Mouse (Mus musculus) mature B cell (primary cell): ENCODE measurements around the gene Ecsit.

ENCODE experiments used
- in situ Hi-C: fragments of 300-500 bp; cut with MboI; formaldehyde crosslinking; loops from 2 replicates; pipeline ENCODE4 v1.14.3; 2019

Gene Ecsit

DNA sequence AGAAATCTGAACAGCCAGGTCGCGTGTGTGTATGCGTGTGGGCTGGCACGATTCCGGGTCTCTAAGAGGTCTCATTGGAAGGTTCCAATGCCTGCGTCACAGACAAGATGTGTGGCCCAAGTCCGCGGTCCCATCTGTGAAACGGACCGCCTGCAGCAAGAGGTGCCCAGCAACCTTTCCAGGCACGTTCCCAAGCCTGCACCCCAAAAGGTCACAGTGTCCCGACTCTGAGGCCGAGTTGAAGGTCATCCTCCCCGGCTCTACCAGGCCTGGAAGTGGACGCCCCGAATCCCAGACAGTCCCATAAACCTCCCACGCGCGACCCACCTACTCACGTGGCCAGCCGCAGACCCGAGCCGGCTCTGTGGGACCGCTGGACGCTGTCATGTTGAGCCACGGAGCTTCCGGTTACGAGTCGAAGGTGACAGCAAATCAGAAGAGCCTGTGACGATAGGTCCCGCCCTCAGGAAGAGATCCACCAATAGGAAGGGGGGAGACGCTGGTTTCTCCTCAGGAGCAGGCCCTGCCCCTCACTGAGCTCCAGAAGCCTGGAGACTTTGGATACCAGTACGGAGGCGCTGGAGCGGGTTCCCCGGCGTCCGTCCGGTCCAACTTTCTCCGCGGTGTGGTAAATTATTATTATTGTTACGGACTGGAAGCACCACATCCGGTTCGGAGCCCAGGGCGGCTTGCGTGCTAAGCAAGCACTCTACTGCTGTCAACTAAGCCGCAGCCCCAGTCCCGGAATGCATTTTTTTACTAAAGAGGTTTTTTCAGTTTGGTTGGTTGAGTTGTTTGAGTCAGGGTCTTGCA is at the start of gene Ecsit:
Ecsit (minus strand) TSS at position 417 of the 813 bp plus-strand sequence.
- in situ Hi-C loops = no loop called here

DNA sequence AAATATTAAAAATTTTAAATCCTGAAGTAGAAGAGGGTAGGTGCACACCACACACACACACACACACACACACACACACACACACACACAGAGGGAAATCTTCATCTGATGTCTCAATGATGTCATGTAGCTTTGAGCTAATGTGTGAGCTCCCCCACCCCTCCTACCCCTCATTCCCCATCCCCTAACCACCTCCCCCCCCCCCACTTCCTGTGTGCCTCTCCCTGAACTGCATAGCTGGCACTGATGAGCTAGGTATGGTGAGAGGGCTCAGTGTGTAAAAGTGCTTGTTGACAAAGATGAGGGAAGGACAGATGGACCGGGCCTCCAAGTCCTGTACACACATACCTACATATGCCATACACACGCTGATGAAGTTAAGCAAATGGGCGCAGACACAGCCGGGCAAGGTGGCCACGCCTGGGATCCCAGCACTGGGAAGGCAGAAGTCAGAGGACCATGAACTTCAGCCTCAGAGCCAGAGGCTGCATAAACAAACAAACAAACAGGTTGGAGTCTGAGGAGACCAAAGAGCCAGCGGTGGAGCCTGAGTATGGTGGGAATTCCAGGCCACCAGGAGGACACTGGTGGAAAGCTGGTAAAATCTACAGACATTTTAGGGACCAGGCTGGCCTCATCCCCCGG is 49.1 kb upstream of the Ecsit start:
- in situ Hi-C loops = no loop called here

DNA sequence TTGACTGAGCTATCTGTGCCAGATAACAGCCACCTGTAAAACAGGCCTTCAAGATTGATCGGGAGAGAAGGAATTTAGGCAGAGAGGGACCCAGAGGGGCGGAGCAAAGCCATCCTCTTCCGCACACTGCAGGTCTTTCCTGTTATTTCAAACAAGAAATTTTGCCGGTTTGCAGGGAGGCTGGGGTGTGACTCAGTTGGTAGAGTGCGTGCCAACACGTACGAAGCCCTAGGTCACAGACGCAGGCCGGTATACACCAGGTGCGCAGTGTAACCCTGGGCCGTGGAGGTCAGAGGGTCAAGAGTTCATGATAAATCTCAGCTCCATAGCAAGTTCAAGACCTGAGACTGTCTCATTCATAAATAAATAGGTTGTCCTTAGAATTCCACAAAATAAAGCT is 47.0 kb upstream of the Ecsit start:
- in situ Hi-C loops = no loop called here

DNA sequence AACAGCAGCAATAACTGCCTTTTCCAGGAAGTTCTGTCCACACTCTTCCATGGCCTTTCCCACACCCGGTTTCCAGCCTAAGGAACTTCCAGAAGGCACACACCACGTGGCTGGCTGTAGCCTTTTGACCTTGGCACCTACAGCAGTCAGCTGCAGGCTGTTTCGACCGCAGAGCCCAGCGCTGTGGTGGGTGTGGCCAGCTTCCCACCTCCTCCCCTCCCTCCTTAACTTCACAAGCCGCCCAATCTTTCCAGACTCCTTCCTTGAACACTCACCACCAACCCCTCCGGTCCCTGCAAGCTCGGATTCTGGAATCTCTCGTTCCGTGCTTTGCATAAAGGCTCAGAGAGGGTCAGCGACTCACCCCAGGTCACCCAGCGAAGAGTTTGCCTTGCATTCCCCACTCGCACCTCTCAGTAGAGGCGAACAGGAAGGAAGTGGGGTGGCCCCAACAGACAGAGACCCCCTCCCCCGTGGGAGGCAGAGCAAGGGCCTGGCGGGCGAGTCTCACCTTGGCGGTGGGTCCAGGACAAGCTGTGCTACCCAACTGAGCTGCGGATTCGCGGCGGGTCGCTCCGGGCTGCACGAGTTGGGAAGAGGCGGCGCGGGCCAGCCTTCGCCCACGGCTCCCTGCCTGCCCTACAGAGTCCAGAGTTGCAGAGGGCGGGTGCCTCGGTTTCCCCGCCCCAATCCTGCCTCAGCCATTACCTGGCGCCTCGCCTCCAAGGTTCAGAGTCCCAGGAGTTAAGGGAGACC is 46.2 kb upstream of the Ecsit start:
- in situ Hi-C loops = no loop called here

DNA sequence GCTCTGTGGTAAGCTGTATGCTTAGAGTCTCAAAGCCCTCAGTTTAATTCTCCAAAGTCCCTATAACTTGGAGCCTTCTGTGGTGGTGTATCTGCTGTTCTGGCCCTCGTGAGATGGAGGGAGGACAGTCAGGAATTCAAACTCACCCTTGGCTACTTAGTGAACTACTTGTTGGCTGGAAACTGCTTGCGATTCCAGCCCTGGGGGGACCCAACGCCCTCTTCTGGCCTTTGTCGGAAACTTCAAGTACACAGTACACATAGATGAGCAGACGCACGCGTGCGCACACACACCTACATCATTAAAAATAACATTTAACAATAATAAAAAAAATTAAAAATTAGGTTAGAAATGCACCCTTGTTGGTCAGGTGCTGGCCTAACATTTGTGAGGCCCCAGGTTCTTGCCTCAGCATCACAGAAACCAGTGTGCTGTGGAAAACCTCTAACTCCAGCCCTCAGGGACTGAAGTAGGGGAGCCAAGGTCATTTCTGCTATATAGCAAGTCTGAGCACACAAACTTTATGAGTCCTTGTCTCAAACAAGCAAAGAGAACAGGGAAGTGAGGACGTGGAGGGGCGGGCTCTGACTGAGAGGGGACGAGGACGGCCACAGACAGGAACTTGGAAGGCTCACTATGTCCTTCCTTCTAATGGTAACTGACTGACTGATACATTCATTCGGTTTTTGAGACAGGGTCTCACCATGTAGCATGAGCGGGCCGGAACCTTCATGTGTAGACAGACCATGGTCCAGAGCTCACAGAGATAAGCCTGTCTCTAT is 40.2 kb upstream of the Ecsit start:
- in situ Hi-C loops = no loop called here

DNA sequence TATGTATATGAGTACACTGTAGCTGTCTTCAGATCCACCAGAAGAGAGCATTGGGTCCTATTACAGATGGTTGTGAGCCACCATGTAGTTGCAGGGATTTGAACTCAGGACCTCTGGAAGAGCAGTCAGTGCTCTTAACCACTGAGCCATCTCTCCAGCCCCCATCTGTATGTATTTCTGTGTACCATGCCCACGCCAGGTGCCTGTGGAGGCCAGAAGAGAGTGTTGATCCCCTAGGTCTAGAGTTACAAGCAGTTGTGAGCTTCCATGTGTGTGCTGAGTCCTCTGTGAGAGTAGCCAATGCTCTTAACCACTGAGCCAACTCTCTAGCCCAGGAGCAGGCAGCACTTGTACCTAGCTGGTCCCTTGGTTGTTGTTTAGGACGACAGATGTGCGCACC is 38.9 kb upstream of the Ecsit start:
- in situ Hi-C loops = no loop called here

DNA sequence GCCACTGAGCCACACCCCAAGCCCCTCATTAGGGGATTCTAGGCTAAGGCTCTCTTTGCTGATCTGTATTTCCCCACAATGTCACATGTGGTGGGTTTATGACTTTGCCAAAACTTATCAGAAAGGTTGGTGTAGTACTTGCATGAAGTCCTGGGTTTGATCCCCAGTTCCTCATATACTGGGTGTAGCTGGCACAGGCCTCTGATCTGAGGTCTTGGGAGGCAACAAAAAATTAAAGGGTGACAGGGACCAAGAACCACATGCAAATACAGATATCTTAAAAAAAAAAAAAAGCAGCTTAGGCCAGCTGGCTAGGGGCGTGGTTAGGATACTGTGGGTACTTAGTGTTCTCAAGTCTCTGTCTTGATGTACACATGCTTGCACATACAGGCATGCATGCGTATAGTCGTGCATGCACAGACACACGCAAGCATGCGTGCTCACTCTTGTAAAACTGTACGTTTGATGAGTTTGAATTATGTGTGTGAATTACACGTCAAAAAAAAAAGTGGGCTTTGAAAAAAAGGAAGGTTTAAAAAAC is 37.9 kb upstream of the Ecsit start:
- in situ Hi-C loops = no loop called here

DNA sequence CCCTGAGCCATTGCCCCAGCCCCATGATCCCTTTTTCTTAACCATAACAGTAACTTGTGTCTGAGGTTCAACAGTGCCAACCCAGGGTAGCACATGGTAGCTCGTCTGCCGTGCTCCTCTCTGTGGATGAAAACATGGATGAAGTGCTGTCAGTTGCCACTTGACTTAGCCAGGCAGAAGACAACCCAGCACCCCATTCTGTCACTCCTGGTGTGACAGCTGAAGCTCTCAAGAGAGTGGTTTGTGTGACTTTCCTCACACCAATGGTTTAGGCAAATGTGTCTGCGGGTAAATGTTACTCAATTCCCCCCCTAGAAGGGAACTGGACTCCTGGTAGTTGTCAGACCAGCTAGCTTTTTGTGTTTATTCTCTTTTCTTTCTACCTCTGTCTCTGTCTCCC is 36.8 kb upstream of the Ecsit start:
- in situ Hi-C loops = no loop called here

DNA sequence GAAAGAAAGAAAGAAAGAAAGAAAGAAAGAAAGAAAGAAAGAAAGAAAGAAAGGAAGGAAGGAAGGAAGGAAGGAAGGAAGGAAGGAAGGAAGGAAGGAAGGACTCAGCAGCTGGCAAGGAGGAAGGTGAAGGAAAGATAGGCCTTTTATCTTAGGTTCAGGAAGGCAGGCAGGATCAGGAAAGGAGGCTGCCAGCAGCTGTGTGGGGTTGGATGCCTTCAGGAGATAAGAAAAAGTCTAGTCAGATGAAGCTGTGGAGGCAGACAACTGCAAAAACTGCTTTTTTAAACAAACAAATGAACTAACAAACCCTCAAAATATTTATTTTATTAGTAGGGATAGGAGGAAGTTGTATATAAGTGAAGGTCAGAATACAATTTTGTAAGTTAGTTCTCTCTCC is 36.3 kb upstream of the Ecsit start:
- in situ Hi-C loops = no loop called here

DNA sequence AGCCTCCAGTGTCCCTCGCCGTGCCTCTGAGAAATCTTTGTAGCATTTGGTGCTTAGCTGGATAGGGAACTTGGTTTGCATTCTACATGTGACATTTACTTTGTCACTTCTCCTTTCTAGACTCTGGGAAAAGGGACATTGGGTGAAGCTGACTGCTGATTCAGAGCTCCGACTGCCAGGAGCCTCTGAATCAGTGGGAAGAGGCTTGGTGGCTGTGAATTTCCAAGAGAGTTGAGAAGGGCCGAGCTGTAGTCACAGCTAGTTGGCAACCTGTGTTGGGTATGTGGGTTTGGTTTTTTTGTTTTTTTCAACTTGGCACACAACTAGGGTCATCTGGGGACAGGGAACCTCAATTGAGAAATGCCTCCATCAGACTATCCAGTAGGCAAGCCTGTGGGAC is 34.3 kb upstream of the Ecsit start:
- in situ Hi-C loops = no loop called here

DNA sequence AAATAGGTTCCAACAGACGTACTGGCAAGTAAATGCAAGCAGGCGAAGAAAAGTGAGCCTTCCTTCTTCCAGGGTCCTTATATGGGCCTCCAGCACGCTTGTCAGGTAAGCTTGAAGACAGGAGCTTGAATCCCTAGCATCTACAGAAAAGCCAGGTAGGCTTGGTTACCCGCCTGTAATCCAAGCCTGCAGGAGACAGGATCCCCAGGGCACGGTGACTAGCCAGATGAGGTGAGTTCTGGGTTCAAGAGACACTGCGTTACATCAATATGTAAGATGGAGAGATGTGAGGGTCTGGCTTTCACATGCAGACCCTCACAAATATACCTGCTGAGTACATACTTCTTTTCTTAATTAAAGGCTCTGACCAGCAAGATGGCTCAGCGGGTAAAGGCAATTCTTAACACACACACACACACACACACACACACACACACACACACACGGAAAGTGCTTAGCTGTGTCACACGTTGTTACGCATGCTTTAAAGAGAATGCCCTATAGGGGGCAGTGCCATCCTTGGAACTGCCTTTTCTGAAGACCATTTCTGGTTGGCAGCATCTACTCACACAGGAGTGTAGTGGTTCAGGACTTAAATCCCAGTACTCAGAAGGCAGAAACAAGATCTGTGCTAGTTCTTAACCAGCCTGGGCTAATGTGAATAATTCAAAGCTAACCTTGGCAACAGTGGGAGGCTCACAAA is 32.7 kb upstream of the Ecsit start:
- in situ Hi-C loops = no loop called here

DNA sequence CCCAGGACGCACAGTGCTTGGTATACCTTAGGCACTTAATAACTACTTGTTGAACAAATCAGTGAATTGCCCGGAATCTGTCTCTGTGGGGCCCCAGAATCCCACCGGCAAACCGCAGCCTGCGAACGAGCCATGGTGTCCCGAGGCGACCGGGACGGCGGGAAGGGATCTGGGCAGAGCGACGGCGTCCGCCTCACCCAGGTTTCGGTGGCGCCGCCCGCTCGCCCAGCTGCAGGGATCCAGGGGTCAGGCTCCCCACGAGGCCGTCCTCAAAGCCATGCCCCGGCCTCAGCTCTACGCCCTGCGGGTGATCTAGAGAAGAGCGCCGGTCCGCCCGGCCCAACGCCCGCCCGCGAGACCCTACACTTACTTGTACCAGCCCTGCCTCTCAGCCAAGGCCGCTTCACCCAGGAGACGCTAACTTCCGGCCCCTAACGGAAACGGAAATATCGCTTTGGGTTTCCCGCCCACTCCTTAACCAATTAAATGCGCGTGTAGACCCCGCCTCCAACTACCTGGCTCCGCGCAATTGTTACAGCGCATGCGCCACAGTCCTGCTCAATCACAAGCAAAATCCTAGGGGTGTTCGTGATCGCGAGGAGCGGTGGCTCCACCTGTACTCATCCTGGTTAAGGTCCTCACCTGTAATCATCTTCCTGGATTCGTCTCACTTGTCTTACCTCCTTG is 31.6 kb upstream of the Ecsit start, which contains the start of gene Elof1:
Elof1 (minus strand) TSS at position 433 of the 687 bp plus-strand sequence.
- in situ Hi-C loops = no loop called here

DNA sequence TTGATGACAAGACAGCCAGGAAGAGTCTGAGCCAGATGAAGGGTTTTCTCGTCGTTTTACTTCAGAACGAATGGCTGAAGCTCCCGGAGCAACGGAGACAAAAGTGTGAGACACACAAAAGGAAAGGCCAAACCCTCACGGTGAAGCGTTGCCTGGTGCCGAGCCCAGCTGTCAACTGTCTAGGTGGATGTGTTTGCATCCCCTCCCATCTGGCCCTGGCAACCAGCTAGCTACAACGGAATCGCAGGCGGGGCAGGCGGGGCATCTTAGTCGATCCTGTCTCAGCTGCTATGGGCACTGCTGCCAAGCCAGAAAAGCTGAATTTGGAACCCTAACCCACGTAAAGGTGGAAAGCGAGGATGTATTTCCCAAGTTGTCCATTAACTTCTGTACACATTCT is 30.8 kb upstream of the Ecsit start:
- in situ Hi-C loops = no loop called here

DNA sequence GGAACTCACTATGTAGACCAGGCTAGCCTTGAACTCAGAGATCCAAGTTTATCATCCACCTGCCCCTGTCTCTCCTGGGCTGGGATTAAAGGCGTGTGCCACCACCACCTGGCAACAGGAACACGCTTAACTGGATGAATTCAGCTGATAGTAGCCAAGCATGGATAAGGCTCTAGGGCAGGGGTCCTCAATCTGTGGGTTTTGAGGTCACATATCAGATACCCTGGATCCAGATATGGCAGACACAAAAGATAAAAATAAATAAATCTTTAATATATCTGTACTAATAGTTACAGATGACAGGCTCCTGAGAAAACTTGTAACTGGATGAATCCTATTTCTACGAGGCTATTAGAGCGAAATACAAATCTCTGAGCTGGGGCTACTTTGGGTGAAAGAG is 30.4 kb upstream of the Ecsit start:
- in situ Hi-C loops = no loop called here

DNA sequence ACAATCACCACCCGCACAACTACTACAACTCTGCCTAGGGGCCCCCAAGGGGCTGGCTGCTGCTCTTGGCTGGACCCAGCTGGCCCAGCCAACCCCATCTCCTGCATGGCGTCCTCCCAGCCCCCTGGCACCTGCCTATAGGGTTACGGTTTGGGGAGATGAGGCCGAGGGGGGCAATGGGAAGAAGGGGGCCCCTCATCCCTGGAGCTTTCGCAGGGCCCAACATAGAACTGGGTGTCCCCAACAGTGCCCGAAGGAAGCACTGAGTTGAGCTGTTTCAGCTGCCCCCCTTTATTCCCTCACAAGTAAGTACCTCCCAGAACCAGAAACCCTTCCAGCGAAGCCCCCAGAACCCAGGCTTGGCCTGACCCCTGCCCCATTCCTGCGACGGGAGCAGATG is 23.0 kb upstream of the Ecsit start:
- in situ Hi-C loops = no loop called here

DNA sequence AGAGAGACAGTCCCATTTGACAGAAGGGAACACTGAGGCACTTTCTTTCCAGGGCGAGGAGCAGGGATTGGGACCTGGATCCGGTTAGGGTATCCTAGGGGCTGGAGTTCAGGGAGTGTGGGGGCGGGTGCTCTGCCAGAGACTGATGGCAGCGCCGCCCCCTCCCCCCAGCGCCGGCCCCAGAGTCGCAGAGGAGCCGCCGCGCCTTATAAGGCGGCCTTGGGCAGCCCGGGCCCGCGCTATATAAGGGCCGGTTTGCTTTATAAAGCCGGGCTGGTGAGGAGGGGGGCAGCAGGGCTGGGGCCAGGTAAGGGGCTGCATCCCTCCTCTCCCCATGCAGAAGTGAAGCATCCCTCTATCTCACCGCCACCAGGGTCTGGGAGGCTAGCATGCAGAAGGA is 14.7 kb upstream of the Ecsit start:
- in situ Hi-C loops = no loop called here

DNA sequence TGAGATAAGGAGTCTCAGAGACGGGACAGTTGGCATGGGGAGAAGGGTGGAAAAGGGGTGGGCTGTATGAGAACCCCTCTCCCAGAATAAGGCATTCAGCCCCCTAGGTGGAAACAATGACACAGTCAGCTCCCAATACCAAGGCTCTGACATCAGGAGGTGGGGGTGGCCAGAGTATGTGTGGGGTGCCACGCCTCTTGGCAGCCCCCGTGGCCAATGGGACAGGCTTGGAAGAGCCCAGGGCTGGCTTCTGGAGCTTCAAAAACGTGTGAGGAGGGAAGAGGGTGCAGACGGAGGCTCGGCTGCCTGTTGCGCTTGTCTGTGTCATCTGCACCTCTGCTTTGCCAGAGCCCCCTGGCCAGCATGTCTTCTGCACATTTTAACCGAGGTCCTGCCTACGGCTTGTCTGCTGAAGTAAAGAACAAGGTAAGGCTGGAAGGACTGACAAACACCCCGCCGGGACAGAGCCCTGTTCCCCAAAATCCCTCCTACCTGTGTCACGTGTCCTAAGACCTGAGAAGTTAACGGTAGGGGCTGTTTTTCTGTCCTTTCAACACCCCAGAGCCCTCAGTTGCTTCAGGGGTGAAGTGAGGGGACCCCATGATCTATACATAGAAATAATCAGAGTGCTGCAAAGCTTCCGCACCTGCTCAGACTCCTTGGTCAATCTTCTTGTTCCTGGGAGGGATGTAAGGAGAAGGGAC is 13.9 kb upstream of the Ecsit start, which contains the start of gene Cnn1:
Cnn1 (plus strand) TSS at position 224 of the 704 bp plus-strand sequence.
- in situ Hi-C loops = no loop called here

DNA sequence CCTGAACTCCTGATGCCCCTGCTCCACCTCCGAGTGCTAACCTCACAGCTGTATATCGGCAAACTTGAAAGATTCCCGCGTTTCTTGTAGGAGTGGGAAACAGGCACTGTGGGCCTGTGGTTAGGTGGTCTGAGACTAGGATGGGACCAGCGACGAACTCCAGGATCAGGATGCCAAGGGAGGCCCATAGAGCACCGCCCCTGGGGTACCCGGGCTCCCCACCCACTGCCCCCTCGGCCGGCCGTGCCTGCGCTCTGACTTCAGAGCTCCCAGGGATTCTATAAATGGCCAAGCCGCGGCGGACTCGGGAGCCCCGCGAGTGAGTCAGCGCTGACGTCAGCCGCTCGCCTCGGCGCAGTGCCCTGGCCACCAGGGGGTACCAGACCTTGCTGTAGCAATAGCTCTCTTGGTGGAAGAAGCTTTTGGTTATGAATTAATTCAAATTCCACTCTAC is 10.6 kb upstream of the Ecsit start:
- in situ Hi-C loops = no loop called here

DNA sequence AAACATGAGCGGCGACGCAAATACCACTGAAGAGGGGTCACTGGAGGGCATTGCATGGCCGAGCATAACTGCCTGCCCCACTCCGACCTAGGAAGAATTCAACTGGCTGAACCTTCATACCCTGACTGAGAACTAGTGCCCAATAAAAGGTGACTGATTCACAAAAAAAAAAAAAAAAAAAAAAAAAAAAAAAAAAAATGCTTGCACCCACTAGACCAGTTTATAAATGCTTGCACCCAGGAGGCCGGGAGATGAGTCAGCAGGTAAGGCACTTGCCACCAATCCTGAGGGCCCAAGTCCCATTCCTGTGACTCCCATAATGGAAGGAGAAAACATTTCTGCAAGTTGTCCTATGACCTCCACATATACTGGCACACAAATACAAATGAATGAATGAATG is 7.5 kb upstream of the Ecsit start:
- in situ Hi-C loops = no loop called here

DNA sequence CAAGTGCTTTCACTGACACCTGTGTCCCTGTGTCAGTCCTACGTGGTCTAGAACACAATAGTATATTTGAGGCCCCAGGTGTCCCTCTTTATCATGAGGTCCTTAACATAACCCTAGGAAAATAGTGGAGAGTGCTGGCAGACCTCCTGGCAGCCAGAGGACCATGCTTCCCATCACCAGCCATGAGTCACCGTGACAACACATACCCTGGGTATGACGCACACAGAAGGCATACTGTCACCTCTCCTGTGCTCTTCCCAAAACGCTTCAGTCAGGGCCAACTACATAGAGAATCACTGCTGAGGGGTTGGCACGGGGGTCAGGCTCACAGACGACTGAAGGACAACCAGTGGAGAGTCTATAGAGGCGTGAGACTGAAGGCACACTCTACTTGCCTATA is 4.7 kb upstream of the Ecsit start:
- in situ Hi-C loops = no loop called here
